Mouse (Mus musculus): Measurements from ENCODE around the gene Ston2.
"Not testable (repeated sequence)": the region's sequence is repeated elsewhere in the genome, so short reads cannot be mapped to it uniquely, and the experiment has no call there.

Gene Ston2

GRCm38 (mm10) chr12:91789801-91790200 lies 1.6 kb upstream of the Ston2 start:
- DNase-seq (ENCODE audit: low spot score), result peak; percentile 66

GRCm38 (mm10) chr12:91788446-91788845 lies 259 bp upstream of the Ston2 start:
- DNase-seq (ENCODE audit: low spot score), result not testable (repeated sequence)

- peak; percentile 83 for DNase-seq (ENCODE audit: low spot score)
Observed at GRCm38 (mm10) chr12:91786355-91786754, 1.8 kb downstream of the Ston2 start.

- DNase-seq (ENCODE audit: low spot score), result no peak
Observed at GRCm38 (mm10) chr12:91781432-91781831, 6.8 kb downstream of the Ston2 start.

- no peak for DNase-seq (ENCODE audit: low spot score)
Observed at GRCm38 (mm10) chr12:91780531-91780930, 7.7 kb downstream of the Ston2 start.

- peak; percentile 81 for DNase-seq (ENCODE audit: low spot score)
Observed at GRCm38 (mm10) chr12:91779004-91779365, 9.2 kb downstream of the Ston2 start.

GRCm38 (mm10) chr12:91778211-91779003 lies 9.8 kb downstream of the Ston2 start:
- peak; percentile 46 for DNase-seq (ENCODE audit: low spot score)

DNA sequence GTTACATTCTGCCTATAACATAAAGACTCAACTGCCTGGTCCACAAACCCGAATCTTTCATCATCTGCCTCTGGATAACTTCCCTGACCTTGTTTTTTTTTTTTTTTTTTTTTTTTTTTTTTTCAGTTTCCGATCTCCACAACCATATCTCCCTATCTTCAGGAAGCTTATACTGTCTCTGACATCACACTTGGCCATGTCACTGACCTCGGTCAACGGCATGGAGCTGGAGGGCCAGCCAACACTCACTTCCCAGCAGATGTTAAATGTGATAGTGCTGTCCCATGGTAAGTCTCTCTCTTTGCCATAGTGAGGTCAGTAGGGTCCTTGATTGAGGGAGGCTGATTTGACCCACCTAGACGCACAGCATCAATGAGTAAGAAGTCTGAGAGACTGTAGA lies 11.8 kb downstream of the Ston2 start:
- DNase-seq (ENCODE audit: low spot score), result no peak

- peak; percentile 68 for DNase-seq (ENCODE audit: low spot score)
Observed at GRCm38 (mm10) chr12:91774811-91775284, 13.3 kb downstream of the Ston2 start.

DNA sequence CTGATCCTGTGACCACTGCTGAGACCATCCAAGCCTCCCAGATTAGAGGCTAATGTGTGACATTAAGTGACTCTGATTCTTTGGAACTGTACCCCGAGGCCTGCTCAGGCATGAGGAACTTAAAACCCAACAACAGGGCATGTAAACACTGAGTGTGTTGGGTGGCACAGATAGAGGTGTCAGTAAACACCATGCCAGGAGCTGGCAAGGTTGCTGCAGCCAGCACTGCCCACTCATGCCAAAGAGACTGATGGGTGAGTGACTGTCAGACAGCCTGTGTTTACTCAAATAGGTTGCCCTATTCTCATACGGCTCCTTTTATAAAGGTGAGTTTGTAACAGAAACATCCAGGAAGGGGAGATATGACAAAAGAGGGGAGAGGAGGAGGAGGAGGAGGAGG lies 19.3 kb downstream of the Ston2 start:
- DNase-seq (ENCODE audit: low spot score), result no peak

GRCm38 (mm10) chr12:91768176-91768575 lies 20.0 kb downstream of the Ston2 start:
- DNase-seq (ENCODE audit: low spot score), result no peak

DNA sequence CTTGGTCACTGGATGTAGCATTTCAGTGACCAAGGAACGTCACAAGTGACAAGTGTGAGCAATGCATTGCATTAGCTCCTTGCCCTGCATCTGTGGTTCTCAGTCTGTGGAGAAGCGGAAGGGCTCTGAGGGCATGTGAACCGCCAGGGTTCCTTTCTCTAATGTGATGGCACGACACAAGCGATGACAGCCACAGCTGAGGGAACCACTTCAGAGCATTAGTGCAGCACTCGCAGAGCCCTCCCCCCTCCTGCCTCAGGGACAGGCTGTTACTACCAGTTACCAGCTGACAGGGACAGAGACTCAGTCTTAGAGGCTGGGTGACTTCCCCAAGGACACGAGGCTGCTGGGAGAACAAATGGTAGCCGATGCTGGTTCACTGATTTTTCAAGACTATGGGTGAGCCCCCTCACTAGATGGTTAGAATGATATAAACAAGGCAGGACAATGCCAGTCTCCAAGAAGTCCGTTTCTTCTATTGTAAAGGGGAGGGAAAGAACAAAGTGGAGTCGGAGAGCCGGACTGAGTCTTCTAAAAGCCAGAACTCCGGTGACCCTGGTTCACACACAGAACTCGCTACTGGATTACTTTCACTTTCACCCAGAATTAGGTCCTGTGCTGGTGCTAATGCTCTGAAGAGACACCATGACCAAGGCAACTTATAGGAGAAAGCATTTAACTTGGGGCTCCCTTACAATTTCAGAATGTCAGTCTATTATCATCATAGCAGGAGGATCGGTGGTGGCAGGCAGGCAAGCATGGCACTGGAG lies 21.7 kb downstream of the Ston2 start:
- peak; percentile 29 for DNase-seq (ENCODE audit: low spot score)

DNA sequence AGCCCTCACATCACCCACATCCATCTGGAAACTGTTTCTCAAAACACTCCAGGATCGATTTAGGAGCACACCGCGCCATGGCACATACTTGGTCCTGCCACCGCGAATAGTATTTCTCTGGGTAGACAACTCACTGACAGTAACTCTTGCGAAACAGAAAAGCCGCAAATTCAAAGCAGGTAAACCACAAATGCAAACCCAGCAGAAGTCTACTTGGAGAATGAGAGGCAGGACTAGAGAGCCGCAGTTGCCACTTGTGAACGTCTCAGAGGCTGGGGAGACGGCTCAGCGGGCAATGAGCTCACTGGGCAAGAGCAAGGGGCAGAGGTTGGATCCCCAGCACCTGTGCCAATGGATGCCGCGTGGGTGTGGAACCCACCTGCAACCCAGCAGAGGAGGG lies 22.7 kb downstream of the Ston2 start:
- DNase-seq (ENCODE audit: low spot score), result no peak

- no peak for DNase-seq (ENCODE audit: low spot score)
Observed at GRCm38 (mm10) chr12:91765054-91765453, 23.1 kb downstream of the Ston2 start.

DNA sequence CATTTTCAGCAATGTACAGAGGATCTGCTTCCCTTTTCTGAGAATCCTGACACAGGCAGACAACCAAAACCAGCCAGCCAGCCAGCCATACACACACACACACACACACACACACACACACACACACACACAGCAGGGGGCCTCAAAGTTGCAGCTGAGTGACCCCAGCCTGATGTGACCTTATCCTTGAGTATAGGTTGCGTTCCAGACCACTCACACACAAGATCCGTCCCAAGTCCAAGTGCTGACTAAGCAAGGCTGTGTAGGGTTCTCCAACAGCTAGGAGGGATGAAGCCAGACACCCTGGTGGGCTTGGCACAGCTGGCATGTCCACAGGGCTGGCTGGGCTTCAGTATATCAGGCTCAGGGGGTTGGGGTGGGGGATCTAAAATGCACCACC lies 23.7 kb downstream of the Ston2 start:
- DNase-seq (ENCODE audit: low spot score), result no peak

DNA sequence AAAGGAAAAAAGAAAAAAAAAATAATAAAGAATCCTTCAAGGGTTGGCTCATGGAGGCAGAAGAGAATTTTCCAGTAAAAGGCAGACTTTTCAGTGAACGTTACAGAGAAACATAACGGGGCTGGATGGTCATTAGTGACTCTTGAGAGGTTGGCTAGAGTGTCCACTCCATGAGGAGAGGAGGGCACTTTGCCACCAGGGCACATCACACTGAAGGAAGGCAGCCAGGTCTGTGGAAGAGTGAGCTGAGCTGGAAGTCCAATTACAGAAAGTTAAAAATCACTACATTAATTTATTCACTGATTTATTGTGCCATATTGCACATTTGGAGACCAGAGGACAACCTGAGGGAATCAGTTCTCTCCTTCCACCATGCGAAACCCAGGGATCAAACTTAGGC lies 28.4 kb downstream of the Ston2 start:
- DNase-seq (ENCODE audit: low spot score), result no peak

GRCm38 (mm10) chr12:91757854-91758562 lies 30.2 kb downstream of the Ston2 start:
- DNase-seq (ENCODE audit: low spot score), result no peak

- DNase-seq (ENCODE audit: low spot score), result no peak
Observed at GRCm38 (mm10) chr12:91756562-91757166, 31.5 kb downstream of the Ston2 start.

DNA sequence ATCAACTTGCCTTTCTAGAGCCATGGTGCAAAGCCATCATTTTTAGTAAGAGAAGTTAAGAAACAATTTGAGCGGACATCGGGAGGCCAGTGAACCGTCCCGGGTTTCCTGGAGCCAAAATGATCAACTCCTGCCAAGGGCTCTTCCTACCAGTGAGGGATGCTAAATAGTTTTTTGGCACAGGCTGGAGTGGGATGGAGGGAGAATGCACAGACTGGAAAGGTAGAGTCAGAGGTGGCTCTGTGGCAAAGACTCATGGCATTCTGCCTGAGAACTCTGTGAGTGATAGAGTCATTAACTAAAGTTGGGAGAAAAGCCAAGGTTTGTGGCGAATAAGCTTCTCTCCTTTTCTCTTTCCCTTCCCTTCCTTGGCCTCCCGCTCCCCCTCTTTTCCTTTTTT lies 33.6 kb downstream of the Ston2 start:
- DNase-seq (ENCODE audit: low spot score), result no peak

DNA sequence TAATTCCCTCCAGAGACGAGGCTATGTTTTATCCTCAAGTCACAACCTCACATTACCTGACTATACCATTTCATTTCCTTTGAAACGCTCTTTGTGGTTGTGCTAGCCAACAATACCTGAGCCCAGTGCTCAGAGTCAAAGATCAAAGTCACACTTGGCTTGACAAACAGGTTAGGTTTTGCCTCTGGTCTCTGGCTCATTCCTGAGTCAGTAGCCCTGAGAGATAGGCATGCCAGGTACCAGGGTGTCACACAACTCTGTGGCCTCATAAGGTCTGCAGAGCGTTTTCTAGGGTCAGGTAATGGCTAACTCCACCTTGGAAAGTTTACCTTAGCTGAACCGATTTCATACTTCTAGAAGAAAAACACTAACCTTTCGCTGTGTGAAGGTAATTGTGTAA lies 35.5 kb downstream of the Ston2 start:
- DNase-seq (ENCODE audit: low spot score), result no peak

- no peak for DNase-seq (ENCODE audit: low spot score)
Observed at GRCm38 (mm10) chr12:91751893-91752597, 36.1 kb downstream of the Ston2 start.

Data from urinary bladder, postnatal 14 days (tissue).